Mouse (Mus musculus): ENCODE results near the gene Rsph6a.
A peak's percentile ranks its signal among the peaks of the same experiment; 100 is the strongest.

GRCm38 (mm10) chr7:19006476-19006875 lies 48.0 kb upstream of the Rsph6a start:
- peak; percentile 90 for TF ChIP-seq CTCF (IDR thresholded peaks at IDR 0.05; ENCODE audit: insufficient read depth, low read depth, low read length)
- TF ChIP-seq POLR2A (IDR thresholded peaks at IDR 0.05; ENCODE audit: insufficient read depth, low read depth, low read length) = no peak
